Mouse (Mus musculus) splenic B cell, adult 2 months (primary cell): ENCODE data around the gene Tpd52l2.

Experiments used
- DNase-seq: peaks from one replicate; pipeline ENCODE4 v3.0.0-alpha.2; 2011; ENCODE audit warnings: low read depth, low spot score
- H3K27me3 ChIP-seq: 2 replicates; pipeline ENCODE4 v1.6.1; 2012; ENCODE audit warnings: mild to moderate bottlenecking, low read length, moderate library complexity, mixed read lengths; ENCODE audit not compliant: control insufficient read depth, poor library complexity, insufficient read depth, severe bottlenecking
- H3K36me3 ChIP-seq: 2 replicates; pipeline ENCODE4 v1.6.1; 2012; ENCODE audit warnings: mild to moderate bottlenecking, low read length, moderate library complexity, mixed read lengths; ENCODE audit not compliant: control insufficient read depth, poor library complexity, insufficient read depth, severe bottlenecking

Tpd52l2 gene

GRCm38 (mm10) chr2:181496831-181497547, at the start of gene Tpd52l2:
Gene Tpd52l2 (plus strand): TSS chr2:181497142.
- peak; percentile 97 for DNase-seq
- H3K27me3 ChIP-seq, result no peaks in the 10 kb centered on the region
- peaks cover 2% of the 10 kb centered on the region; the same call in 1 of the 2 replicates for H3K36me3 ChIP-seq

- H3K27me3 ChIP-seq, result no peaks in the 10 kb centered on the region; the same call in 1 of the 2 replicates
- no peaks in the 10 kb centered on the region for H3K36me3 ChIP-seq
- no peak for DNase-seq
Measured at GRCm38 (mm10) chr2:181452181-181452580, 44.8 kb upstream of the Tpd52l2 start.

- Histone ChIP-seq H3K36me3 (no peaks in the 10 kb centered on the region), H3K27me3 (no peaks in the 10 kb centered on the region; the same call in 1 of the 2 replicates)
- peak; percentile 44 for DNase-seq
Measured at GRCm38 (mm10) chr2:181453274-181453673, 43.7 kb upstream of the Tpd52l2 start.

DNA sequence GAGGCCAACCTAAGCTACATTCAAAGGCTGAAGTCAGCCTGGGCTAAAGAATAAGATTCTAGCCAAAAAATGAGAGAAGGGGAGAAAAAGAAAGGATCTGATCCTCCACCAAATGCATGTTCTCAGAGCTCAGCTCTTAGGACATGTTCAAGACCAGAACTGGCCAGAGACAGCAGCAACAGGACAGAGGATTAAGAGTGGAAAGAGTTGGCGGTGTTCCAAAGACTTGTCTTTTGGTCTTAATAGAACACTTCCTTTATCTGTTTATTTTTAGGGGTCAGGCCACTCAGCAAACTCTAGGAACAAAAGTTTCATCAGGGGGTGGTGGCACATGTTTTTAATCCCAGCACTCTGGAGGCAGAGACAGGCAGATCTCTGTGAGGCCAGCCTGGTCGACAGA, 41.0 kb upstream of the Tpd52l2 start:
- Histone ChIP-seq H3K36me3 (no peaks in the 10 kb centered on the region), H3K27me3 (no peaks in the 10 kb centered on the region; the same call in 1 of the 2 replicates)
- no peak for DNase-seq

GRCm38 (mm10) chr2:181457831-181458230, 39.1 kb upstream of the Tpd52l2 start:
- no peaks in the 10 kb centered on the region for H3K36me3 ChIP-seq
- H3K27me3 ChIP-seq, result no peaks in the 10 kb centered on the region
- DNase-seq, result no peak

DNA sequence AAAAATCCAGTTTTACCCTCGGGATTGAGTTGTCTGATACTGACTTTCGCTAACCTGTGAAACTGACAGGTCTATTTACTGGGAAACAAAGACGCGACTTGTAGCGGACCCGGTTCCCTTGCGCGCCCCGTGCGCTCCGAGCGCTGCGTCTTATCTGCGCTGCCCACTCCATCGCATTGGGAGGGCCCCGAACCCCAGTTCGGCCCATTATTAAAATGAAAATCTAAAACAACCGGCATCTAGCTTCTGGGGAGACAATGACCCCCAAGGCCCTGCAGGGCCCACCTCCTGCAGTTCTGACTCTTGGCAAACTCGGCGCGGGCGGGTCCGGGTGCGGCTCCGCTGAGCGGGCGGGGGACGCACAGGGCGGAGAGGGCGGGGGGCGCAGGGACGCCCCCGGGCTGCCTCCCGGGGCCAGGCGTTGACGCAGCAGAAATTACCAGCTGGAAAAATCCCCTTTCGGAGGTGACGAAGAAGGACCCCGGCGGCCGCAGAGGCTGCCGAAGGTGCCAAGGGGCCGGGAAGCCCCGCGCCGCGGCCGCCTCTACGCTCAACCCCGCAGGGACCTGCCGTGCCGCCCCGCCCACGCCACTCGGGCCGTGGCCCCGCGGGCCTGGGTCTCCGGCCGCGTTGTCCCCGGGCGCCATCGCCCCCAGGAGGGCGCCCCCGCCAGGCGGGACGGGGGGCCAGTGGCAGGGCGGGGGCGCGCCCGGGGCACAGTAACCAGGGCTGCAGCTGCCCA, 38.4 kb upstream of the Tpd52l2 start:
- peak; percentile 56 for DNase-seq
- no peaks in the 10 kb centered on the region for H3K36me3 ChIP-seq
- no peaks in the 10 kb centered on the region for H3K27me3 ChIP-seq

DNA sequence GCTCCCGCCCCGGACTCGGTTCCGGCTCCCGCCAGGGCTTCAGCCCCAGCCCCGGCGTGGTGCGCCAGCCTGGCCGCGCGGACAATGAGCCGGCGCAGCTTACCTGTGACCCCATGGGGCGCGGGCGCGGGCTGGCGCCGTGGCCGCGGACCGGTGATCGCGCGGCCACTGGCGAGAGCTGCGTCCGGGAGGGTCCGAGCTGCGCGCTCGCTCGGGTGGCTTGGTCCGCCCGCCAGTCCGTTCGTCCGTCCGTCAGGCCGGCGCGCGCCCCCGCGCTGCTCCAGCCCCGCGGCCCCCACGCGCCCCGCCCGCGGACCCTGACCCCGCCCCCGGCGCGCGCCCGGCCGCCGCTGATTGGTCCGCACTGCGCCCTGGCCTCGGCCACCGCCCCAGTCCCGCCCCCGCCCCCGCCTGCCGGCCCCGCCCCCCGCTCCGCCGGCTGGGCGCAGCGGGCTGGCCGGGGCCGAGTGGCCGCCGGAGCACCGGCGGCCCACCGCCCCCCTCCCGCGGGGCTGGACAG, 37.7 kb upstream of the Tpd52l2 start, which contains the start of gene Zbtb46:
Zbtb46 (minus strand) TSS at position 274 of the 520 bp plus-strand sequence.
- no peaks in the 10 kb centered on the region for H3K27me3 ChIP-seq
- H3K36me3 ChIP-seq, result no peaks in the 10 kb centered on the region
- DNase-seq, result peak; percentile 70

GRCm38 (mm10) chr2:181459673-181460621, 37.0 kb upstream of the Tpd52l2 start:
- Histone ChIP-seq H3K27me3 (no peaks in the 10 kb centered on the region), H3K36me3 (no peaks in the 10 kb centered on the region)
- DNase-seq, result peak; percentile 36

GRCm38 (mm10) chr2:181461536-181462100, 35.3 kb upstream of the Tpd52l2 start:
- no peaks in the 10 kb centered on the region for H3K27me3 ChIP-seq
- no peak for DNase-seq
- no peaks in the 10 kb centered on the region for H3K36me3 ChIP-seq

DNA sequence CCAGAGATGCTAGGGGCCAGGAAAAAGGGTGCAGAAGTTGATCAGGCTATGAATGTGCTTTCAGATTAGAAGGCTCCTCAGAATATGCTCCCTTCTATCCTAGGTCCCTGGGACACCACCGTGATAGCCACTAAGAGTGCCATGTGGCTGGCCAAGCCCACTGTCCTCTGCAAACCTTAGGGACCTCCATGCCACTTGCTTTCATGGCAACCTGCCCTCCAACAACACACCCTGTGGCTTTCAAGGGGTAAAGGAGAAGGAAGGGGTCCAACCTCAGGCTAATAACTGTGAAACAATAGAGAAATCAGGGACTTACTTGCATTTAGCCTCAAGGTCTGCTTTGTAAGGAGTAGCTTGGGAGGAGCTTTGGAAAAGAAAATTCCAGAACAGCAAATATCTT, 34.3 kb upstream of the Tpd52l2 start:
- no peak for DNase-seq
- H3K36me3 ChIP-seq, result no peaks in the 10 kb centered on the region
- no peaks in the 10 kb centered on the region for H3K27me3 ChIP-seq

- no peak for DNase-seq
- H3K36me3 ChIP-seq, result no peaks in the 10 kb centered on the region
Measured at GRCm38 (mm10) chr2:181463008-181463738, 33.8 kb upstream of the Tpd52l2 start.

DNA sequence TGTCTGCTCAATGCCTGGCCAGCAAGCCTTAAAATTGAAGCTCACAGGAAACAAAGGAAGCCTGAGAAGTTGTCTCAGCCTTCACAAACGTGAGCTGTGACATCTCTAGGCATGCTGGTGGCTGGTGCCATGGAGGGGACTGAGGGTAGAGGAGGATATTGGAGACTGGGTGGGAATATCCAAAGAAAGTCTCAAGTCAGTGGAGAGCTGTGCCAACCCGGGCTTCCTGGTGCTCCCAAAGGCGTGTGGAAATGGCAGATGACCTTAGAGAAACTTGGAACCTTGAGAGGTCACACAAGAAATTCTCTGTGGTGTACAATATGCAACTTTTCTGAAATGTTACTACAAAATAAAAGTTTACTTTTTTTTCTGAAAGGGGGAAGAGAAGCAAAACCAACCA, 31.5 kb upstream of the Tpd52l2 start:
- Histone ChIP-seq H3K27me3 (no peaks in the 10 kb centered on the region), H3K36me3 (no peaks in the 10 kb centered on the region)
- no peak for DNase-seq

More at GRCm38 (mm10) chr2:181463008-181463738, 33.8 kb upstream of the Tpd52l2 start:
- no peaks in the 10 kb centered on the region for H3K27me3 ChIP-seq

- no peaks in the 10 kb centered on the region for H3K27me3 ChIP-seq
- H3K36me3 ChIP-seq, result no peaks in the 10 kb centered on the region
- no peak for DNase-seq
Measured at GRCm38 (mm10) chr2:181470285-181470684, 26.7 kb upstream of the Tpd52l2 start.
